Mouse (Mus musculus) heart, adult 2 months (tissue): ENCODE results near the gene Hacd4.

Source experiments
- CTCF ChIP-seq: fragments of 200-600 bp; IDR thresholded peaks from 2 replicates; pipeline ENCODE4 v1.8.1; 2022; ENCODE audit warnings: antibody characterized with exemption, mild to moderate bottlenecking, moderate library complexity
- EP300 ChIP-seq: fragments of 200-500 bp; IDR thresholded peaks from 2 replicates; pipeline ENCODE4 v1.6.1; 2011; ENCODE audit warnings: low read depth, low read length, control low read depth; ENCODE audit not compliant: insufficient read depth

DNA sequence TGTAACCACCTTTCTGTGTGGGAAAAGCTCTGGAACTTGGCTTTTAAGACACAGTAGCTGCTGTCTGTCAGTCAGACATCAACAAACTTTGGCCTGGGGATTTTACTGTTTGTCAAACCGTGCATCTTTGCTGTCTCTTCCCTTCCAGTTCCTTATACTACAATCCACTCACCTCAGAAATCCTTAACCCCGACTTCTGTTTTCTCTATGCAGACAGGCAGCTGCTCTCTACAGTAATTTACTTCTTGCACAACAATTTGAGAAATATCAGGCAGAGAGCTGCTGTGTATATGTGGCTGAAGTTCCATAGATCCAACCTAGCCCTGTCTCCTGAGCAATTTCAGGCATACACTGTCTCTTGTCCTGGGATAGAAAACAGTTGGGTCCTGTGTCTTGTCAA is 32.8 kb upstream of the Hacd4 start:
- TF ChIP-seq CTCF = no peak
- TF ChIP-seq EP300 = no peak
